Mouse (Mus musculus) lung, postnatal 14 days (tissue): ENCODE measurements around the gene Trmt5.
A peak's percentile ranks its signal among the peaks of the same experiment; 100 is the strongest.

Experiments used
- DNase-seq: peaks from one replicate; pipeline ENCODE4 v3.0.0; 2021

Trmt5 gene

DNA sequence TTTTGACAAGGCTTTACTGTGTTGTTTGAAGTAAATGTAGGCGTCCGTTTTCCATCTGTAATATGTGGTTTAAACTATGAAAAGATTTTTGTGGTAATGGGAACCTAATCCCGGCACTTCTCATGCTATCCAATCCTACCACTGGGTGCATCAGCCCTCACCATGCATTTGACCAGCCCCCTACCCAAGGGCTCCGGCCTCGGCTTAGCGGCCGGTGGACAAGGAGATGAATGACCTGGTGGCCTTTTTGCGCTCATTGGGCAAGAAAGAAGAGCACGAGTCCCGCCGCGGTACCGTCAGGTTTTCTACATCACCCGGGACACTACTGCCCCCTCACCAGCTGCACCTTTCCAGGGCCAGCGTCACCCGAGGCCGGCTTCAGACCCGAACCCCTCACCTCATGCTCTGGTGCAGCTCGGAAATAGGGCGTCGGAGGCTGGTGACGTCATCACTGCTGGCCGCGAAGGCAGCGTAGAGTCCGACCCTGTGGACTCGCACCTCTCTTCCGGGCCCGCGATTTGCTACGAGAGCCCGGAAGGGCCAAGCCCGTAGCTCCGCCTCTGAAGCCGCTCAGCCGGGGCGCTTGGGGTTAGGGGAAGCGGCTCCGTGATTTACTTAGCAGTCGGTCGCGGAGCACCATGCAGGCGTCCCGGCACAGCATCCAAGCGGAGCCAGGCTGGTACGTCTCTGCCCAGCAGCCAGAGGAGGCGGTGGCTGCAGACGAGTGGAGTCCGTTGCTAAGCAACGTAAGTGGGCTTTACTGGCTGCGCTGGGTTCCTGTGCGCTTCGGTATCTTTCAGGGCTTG is at the start of gene Trmt5, which contains the start of gene Slc38a6:
Gene Trmt5 (minus strand): TSS at position 424 of the 806 bp plus-strand sequence.
Gene Slc38a6 (plus strand): TSS at position 493 of the 806 bp plus-strand sequence.
- DNase-seq: peak; percentile 91

- DNase-seq: no peak
Measured at GRCm38 (mm10) chr12:73334051-73334551, 47.6 kb upstream of the Trmt5 start.

GRCm38 (mm10) chr12:73332701-73333100 is 46.2 kb upstream of the Trmt5 start:
- no peak for DNase-seq

- DNase-seq: no peak
Measured at GRCm38 (mm10) chr12:73330236-73330635, 43.7 kb upstream of the Trmt5 start.

- DNase-seq: no peak
Measured at GRCm38 (mm10) chr12:73328448-73329167, 42.1 kb upstream of the Trmt5 start.

- no peak for DNase-seq
Measured at GRCm38 (mm10) chr12:73327381-73327780, 40.9 kb upstream of the Trmt5 start.

DNA sequence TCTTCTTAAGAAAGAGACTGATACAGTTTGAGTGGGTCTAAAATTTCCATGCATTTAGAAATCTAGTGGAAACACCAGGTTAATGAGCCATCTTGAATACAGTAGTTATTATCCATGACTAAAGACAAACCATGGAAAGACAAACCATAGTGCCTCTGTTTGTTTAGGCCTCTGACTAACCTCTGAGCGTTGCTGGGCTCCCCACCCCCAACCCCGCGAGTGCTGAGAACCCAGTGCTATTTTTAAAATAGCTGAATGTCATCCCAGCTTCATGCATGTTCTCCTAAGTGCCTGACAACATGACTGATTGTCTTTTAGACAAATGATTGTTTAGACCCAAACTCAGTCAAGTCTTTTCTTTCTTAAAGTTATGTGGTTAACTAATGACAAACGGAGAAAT is 39.1 kb upstream of the Trmt5 start:
- DNase-seq: no peak

GRCm38 (mm10) chr12:73325181-73325580 is 38.7 kb upstream of the Trmt5 start:
- DNase-seq: no peak

DNA sequence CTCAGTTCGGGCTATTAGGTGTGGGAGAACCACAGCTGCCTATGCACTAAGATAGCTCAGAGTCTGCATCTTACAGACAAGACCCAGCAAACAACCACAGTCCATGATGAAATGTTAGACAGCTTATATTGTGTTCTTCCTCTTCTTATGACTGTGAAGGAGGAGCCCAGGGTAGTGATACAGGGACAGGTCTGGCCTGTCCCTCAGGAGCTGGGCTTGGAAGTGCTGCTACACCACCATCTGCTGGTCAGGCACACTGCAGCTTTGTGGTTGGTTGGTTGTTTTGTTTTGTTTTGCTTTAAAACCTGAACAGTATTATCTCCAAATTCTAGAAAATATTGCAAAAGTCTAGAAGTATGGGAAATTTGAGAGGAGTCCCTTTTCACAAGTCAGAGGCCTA is 38.2 kb upstream of the Trmt5 start:
- peak; percentile 46 for DNase-seq

- DNase-seq: peak; percentile 41
Measured at GRCm38 (mm10) chr12:73324180-73324586, 37.7 kb upstream of the Trmt5 start.

GRCm38 (mm10) chr12:73317706-73318686 is 31.5 kb upstream of the Trmt5 start:
- DNase-seq: no peak

DNA sequence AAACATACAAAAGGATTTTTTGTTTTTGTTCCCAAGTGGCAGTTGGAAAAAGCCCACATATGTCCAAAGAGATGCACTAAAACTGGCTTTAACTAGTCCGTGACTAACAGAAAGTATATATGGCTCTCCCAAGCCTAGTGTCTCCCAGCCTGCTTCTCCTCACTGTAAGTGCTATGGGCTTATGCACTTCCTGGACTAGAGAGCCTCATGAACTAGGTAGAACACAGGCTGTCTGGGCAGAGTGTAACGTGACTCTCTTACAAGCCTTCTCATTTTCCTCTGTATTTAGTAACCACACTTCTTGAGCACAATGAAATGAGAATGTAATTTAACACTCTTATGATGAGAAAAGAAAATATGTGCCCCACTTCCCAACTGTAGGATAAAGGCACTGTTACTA is 22.2 kb upstream of the Trmt5 start:
- no peak for DNase-seq

GRCm38 (mm10) chr12:73307750-73308149 is 21.2 kb upstream of the Trmt5 start:
- no peak for DNase-seq

GRCm38 (mm10) chr12:73304636-73305035 is 18.1 kb upstream of the Trmt5 start:
- DNase-seq: no peak

GRCm38 (mm10) chr12:73300531-73300930 is 14.0 kb upstream of the Trmt5 start:
- DNase-seq: no peak

GRCm38 (mm10) chr12:73298621-73299020 is 12.1 kb upstream of the Trmt5 start:
- no peak for DNase-seq

GRCm38 (mm10) chr12:73295505-73296140 is 9.1 kb upstream of the Trmt5 start:
- peak; percentile 26 for DNase-seq

DNA sequence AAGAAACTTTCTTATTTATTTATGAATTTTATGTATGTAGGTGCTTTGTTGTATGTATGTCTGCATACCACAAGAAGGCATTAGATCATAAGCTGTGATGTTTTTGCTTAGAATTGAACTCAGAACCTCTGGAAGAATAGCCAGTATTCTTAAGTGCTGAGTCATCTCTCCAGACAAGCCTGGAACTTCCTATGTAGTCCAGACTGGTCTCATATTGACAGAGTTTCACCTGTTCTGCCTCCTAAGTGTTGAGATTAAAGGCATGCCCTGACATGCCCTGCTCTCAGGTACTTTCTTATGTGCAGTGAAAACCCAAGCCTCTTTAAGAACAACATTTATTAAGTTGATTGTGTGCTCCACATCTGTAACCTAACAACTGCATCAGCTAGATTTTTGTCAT is 8.4 kb upstream of the Trmt5 start:
- DNase-seq: no peak

- DNase-seq: no peak
Measured at GRCm38 (mm10) chr12:73288626-73289025, 2.1 kb upstream of the Trmt5 start.

DNA sequence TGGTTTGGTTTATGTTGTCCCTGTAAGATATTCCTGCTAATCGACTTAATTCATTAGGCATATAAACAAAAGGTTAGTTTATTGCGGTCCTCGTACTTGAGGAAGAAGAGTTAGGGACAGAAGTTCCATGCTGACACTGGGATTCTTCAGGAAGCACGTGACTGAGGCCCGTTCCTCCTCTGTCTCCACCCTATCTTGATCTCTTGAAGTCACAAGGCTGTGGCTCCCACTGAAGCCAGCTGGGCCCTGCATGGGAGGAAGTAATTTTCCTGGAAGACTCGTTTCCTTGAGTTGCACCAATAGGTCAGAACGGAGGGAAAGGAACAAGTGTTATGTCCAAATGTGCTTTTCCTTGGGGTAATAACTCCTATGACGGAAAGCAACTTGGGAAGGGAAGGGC is 1.1 kb upstream of the Trmt5 start:
- DNase-seq: peak; percentile 32

GRCm38 (mm10) chr12:73274921-73275320 is 11.6 kb downstream of the Trmt5 start:
- DNase-seq: no peak

DNA sequence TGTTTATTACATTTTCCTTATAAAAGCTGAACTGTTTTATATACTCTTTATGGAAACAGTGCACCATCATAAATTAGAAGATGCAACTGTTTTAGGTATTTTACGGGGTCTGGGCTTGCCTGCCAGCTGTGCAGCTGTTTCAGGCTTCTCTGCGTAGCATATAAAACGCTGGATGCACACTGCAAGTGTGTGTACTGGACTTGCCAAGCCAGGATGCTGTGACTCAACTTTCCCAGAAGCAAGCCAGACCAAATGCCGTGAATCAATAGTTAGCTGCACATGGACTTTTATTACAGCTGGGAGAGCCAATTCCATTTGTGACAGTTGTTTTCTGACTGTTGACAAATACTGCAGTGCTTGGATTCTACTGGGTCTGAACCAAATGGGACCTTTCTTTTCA is 16.6 kb downstream of the Trmt5 start:
- DNase-seq: no peak
